Mouse (Mus musculus) embryonic facial prominence, embryonic 14.5 days (tissue): ENCODE measurements around the gene Mta1. TPM values are rescaled to one million over a fixed set of nuclear protein-coding genes. Genes with fewer than 3 reads are reported as not detected.

Experiments
- ATAC-seq: fragments of 200-750 bp; cut with Nextera tagmentation; 2 replicates; pipeline ENCODE4 v1.8.0; 2017; ENCODE audit warnings: low read depth, moderate number of reproducible peaks, moderate TSS enrichment
- DNase-seq: peaks from one replicate; pipeline ENCODE4 v3.0.0-alpha.2; 2015; ENCODE audit warnings: low spot score
- H3K27ac ChIP-seq: fragments of 300-500 bp; sonication (generic); replicated peaks from 2 replicates; pipeline ENCODE4 v1.5.1; 2014; ENCODE audit warnings: low read depth, mild to moderate bottlenecking, low read length, moderate library complexity
- H3K27me3 ChIP-seq: fragments of 300-500 bp; sonication (generic); replicated peaks from 2 replicates; pipeline ENCODE4 v1.6.1; 2014; ENCODE audit warnings: low read length; ENCODE audit not compliant: control insufficient read depth, insufficient read depth
- H3K36me3 ChIP-seq: fragments of 300-500 bp; sonication (generic); 2 replicates; pipeline ENCODE4 v1.6.1; 2014; ENCODE audit warnings: low read length, mixed read lengths; ENCODE audit not compliant: control insufficient read depth, insufficient read depth
- H3K4me1 ChIP-seq: fragments of 300-500 bp; sonication (generic); 2 replicates; pipeline ENCODE4 v1.6.1; 2014; ENCODE audit warnings: antibody characterized with exemption, low read length; ENCODE audit not compliant: control insufficient read depth, insufficient read depth
- H3K4me2 ChIP-seq: fragments of 300-500 bp; sonication (generic); 2 replicates; pipeline ENCODE4 v1.6.1; 2014; ENCODE audit warnings: low read depth, mild to moderate bottlenecking, low read length, moderate library complexity, mixed read lengths
- H3K4me3 ChIP-seq: fragments of 300-500 bp; sonication (generic); 2 replicates; pipeline ENCODE4 v1.5.1; 2014; ENCODE audit warnings: low read depth, mild to moderate bottlenecking, low read length
- H3K9ac ChIP-seq: fragments of 300-500 bp; sonication (generic); 2 replicates; pipeline ENCODE4 v1.6.1; 2014; ENCODE audit warnings: low read depth, mild to moderate bottlenecking, low read length, moderate library complexity, mixed read lengths
- H3K9me3 ChIP-seq: fragments of 300-500 bp; sonication (generic); 2 replicates; pipeline ENCODE4 v1.6.1; 2016; ENCODE audit warnings: low read length; ENCODE audit not compliant: control insufficient read depth
- WGBS: fragments of 180-500 bp; shearing (Covaris S2); extraction: QIAGEN DNeasy Blood & Tissue Kit; methylation state at CpG from one replicate; pipeline ENCODE4 v1.1.7; 2014; 5-methylcytosine and 5-hydroxymethylcytosine counted together
- polyA plus RNA-seq: library from polyadenylated mRNA; unstranded; fragments of >200 nt; fragmentation: Nextera tagmentation; extraction: Ambion mirVana; gene quantifications from 2 replicates; pipeline ENCODE4 v1.2.1, GENCODE M21; 2014

Gene Mta1
- polyA plus RNA-seq, 1 experiment from 2014 or later: 19.8 TPM

DNA sequence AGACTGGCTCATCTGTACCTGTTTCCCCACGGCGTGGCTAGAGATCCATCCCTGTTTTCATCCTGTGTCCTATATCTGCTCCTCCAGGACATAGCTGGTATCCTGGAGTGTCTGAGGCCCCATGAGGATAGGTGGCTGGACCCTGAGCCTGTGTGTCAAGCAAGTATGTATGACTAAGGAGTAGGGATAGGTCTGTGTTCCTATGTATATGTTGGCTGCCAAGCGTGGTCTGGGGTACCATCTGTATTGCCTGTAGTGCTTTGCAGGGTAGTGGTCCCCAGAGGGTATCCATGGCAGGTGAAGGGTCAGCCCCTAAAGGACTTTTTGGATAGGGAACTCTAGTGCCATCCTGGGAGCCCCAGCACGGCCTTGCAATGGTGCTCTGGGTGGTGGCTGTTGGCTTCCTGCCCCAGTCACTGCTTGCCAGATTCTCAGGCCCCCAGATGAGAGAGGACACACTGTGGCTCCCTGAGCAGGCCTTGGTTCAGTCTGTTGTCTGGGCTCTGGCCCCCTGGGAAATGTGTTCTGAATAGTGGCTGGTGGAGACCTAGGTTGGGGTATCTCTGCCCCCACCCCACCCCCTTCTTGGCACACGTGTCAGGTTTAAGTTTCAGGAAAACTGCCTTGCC lies 2.5 kb downstream of the Mta1 start:
- no peak for ATAC-seq
- 0 out of 2 replicates have a peak overlapping the region, but pooled peaks have one; percentile 25 for H3K9ac ChIP-seq
- H3K4me1 ChIP-seq: peaks cover 12% of the 10 kb centered on the region
- WGBS: 75% methylated on average over 5 of the region's 5 CpGs
- H3K36me3 ChIP-seq: peaks cover 11% of the 10 kb centered on the region; the same call in 1 of the 2 replicates
- H3K9me3 ChIP-seq: no peaks in the 10 kb centered on the region
- no peak for DNase-seq
- H3K4me2 ChIP-seq: no peak overlapping the region
- no peak overlapping the region for H3K27ac ChIP-seq
- H3K27me3 ChIP-seq: no peaks in the 10 kb centered on the region
- no peak overlapping the region for H3K4me3 ChIP-seq

- Histone ChIP-seq H3K27me3 (no peaks in the 10 kb centered on the region), H3K4me3 (no peak overlapping the region), H3K4me1 (peaks cover 12% of the 10 kb centered on the region), H3K9me3 (no peaks in the 10 kb centered on the region), H3K27ac (no peak overlapping the region), H3K9ac (no peak overlapping the region), H3K4me2 (no peak overlapping the region), H3K36me3 (peaks cover 11% of the 10 kb centered on the region; the same call in 1 of the 2 replicates)
- WGBS: 78% methylated on average over 9 of the region's 9 CpGs
- ATAC-seq: no peak
- DNase-seq: no peak
These were observed 3.3 kb downstream of the Mta1 start for GRCm38 (mm10) chr12:113101251-113101960.

DNA sequence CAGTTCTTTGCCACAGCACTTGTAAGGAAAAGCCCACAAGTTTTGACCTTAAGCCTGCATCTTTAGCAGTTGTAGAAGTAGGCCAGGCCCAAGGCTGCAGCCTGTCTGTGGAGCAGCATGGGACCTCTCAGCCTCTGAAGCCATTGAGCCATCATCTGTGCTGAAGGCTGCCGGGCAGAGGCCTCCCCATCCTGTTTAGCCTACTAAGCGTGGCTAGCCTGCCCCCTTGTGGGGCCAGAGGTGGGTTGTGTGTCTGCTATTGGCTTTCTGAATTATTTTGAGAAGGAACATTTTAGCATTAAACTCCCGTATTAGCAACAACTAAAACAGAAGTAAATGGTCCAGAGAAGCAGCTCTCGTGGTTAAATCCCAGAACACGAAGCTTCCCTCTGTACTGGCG lies 4.4 kb downstream of the Mta1 start:
- DNase-seq (peak; percentile 64), ATAC-seq (no peak; the same call in 1 of the 2 replicates)
- Histone ChIP-seq H3K36me3 (peaks cover 11% of the 10 kb centered on the region; the same call in 1 of the 2 replicates), H3K27me3 (no peaks in the 10 kb centered on the region), H3K4me3 (no peak overlapping the region), H3K4me2 (no peak overlapping the region), H3K9me3 (no peaks in the 10 kb centered on the region), H3K27ac (no peak overlapping the region), H3K4me1 (peaks cover 8% of the 10 kb centered on the region), H3K9ac (no peak overlapping the region)
- 63% methylated on average over 6 of the region's 6 CpGs for WGBS

GRCm38 (mm10) chr12:113103846-113104451 lies 5.9 kb downstream of the Mta1 start:
- peaks cover 6% of the 10 kb centered on the region for H3K4me1 ChIP-seq
- WGBS: 88% methylated on average over 8 of the region's 8 CpGs
- H3K27ac ChIP-seq: no peak overlapping the region
- ATAC-seq (no peak), DNase-seq (no peak)
- H3K9ac ChIP-seq: no peak overlapping the region
- H3K9me3 ChIP-seq: no peaks in the 10 kb centered on the region
- no peak overlapping the region for H3K4me3 ChIP-seq
- no peak overlapping the region for H3K4me2 ChIP-seq
- H3K36me3 ChIP-seq: peaks cover 15% of the 10 kb centered on the region; the same call in 1 of the 2 replicates
- no peaks in the 10 kb centered on the region for H3K27me3 ChIP-seq

DNA sequence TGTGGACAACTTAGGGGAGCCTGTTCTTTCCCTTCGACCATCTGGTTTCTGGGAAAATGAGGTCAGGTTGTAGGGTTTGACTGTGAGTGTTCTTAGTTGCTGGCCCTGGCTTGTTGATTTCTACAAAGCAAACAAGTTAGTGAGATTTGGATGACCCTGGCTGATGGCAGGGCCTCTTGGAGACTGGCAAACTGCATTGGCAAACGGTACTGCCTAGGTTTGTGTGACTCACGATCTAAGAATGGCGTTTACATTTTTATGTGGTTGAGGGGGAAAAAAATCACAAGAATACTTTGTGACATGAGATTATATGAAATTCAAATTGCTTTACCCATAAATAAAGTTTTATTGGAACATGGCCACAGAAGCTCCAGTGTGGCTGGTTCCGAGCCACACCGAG lies 8.3 kb downstream of the Mta1 start:
- DNase-seq (no peak), ATAC-seq (no peak)
- H3K9me3 ChIP-seq: no peaks in the 10 kb centered on the region

DNA sequence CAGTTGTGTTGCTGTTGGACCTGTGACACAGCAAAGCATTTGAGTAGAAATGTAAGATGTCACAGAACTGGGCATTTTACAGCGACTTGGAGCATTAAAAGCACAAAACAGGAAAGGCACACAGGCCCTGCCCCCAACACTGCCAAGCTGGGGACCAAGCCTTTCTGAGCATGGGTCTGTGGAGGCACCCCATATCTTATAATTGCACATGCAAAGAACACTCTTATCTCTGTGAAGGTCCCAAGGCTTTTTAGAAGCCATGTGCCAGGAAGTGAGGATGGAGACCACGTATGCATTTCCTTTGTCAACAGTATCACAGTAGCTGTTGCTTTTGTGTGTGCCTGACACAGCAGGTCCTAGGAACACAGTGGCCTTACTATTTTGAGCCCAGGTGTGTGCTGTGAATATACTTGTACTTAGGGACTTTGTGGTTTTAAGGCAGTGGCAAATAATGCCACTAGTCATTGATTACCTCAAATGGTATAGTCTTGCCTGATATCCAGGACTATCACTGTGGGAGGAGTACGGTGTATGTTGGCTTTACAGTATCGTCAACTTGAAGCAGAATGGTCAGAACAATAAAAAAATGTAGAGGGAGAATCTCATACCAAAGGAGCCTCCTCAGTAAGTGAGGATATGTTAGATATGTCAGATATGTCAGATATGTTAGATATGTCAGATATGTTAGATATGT lies 9.5 kb downstream of the Mta1 start:
- Histone ChIP-seq H3K27me3 (no peaks in the 10 kb centered on the region), H3K4me2 (no peak overlapping the region), H3K9me3 (no peaks in the 10 kb centered on the region), H3K36me3 (peaks cover 25% of the 10 kb centered on the region; the same call in 1 of the 2 replicates), H3K4me1 (no peaks in the 10 kb centered on the region), H3K4me3 (no peak overlapping the region), H3K27ac (no peak overlapping the region), H3K9ac (no peak overlapping the region)
- 81% methylated on average over 4 of the region's 4 CpGs for WGBS
- no peak for ATAC-seq
- no peak for DNase-seq

More for the DNA sequence above, 8.3 kb downstream of the Mta1 start:
- Histone ChIP-seq H3K9ac (no peak overlapping the region), H3K4me2 (no peak overlapping the region), H3K36me3 (peaks cover 18% of the 10 kb centered on the region; the same call in 1 of the 2 replicates), H3K27ac (no peak overlapping the region), H3K4me3 (no peak overlapping the region), H3K4me1 (no peaks in the 10 kb centered on the region), H3K27me3 (no peaks in the 10 kb centered on the region)
- WGBS: 75% methylated on average over 6 of the region's 6 CpGs

- no peak overlapping the region for H3K4me2 ChIP-seq
- H3K9me3 ChIP-seq: no peaks in the 10 kb centered on the region
- H3K36me3 ChIP-seq: peaks cover 29% of the 10 kb centered on the region
- no peak for DNase-seq
- no peaks in the 10 kb centered on the region for H3K4me1 ChIP-seq
- 87% methylated on average over 17 of the region's 17 CpGs for WGBS
- H3K9ac ChIP-seq: no peak overlapping the region
- no peaks in the 10 kb centered on the region for H3K27me3 ChIP-seq
- H3K27ac ChIP-seq: no peak overlapping the region
- ATAC-seq: no peak
- H3K4me3 ChIP-seq: no peak overlapping the region
These were observed 10.6 kb downstream of the Mta1 start for GRCm38 (mm10) chr12:113108528-113109283.

- Histone ChIP-seq H3K27ac (no peak overlapping the region), H3K36me3 (peaks cover 35% of the 10 kb centered on the region), H3K4me2 (no peak overlapping the region), H3K9me3 (no peaks in the 10 kb centered on the region), H3K4me1 (no peaks in the 10 kb centered on the region), H3K9ac (no peak overlapping the region), H3K27me3 (no peaks in the 10 kb centered on the region), H3K4me3 (no peak overlapping the region)
- ATAC-seq (no peak), DNase-seq (no peak)
- 87% methylated on average over 10 of the region's 10 CpGs for WGBS
These were observed 11.7 kb downstream of the Mta1 start for GRCm38 (mm10) chr12:113109801-113110200.
